Comparison of ENCODE assay signal across 8 mouse cellular contexts in genomic region chr1:51530191-51530926, GRCm38 (mm10). TPM values are rescaled to one million over a fixed set of nuclear protein-coding genes. Genes with fewer than 3 reads are reported as not detected.
DNase-seq lines count a peak whose midpoint lies in the region; ATAC-seq and TF ChIP-seq lines count a peak whose summit lies in the region.

No protein-coding gene starts in this region.

- 74% methylated on average over 9 of the region's 9 CpGs for WGBS in spleen, adult 2 months
- WGBS in midbrain, embryonic 13.5 days, result 50% methylated on average over 9 of the region's 9 CpGs

- DNase-seq in spleen, adult 2 months (ENCODE audit: low read depth in 1 of 2, low spot score in 2 of 2), result no peak
- no peak for DNase-seq in spleen, adult 12 weeks (ENCODE audit: low spot score)
- peak; percentile 30 for DNase-seq in embryo, embryonic 11 days
- DNase-seq in kidney, postnatal 4 days, result peak; percentile 43 to 68
- DNase-seq in urinary bladder, postnatal 25 days (ENCODE audit: low spot score), result peak; percentile 38
- DNase-seq in frontal cortex, adult 2 months (ENCODE audit: extremely low spot score in 1 of 2, low spot score in 1 of 2), result no peak
- no peak for DNase-seq in heart, postnatal 4 days

- no peak overlapping the region for H3K9ac ChIP-seq in midbrain, embryonic 13.5 days (replicated peaks)

- H3K27me3 ChIP-seq in spleen, adult 2 months (ENCODE audit: control insufficient read depth, insufficient read depth, low read length), result no peaks in the 10 kb centered on the region
- no peaks in the 10 kb centered on the region for H3K27me3 ChIP-seq in midbrain, embryonic 13.5 days

- no peak overlapping the region for H3K4me3 ChIP-seq in spleen, adult 2 months (ENCODE audit: extremely low read depth, insufficient read depth, insufficient read length)
- no peak overlapping the region for H3K4me3 ChIP-seq in midbrain, embryonic 13.5 days (replicated peaks)

- no peak for TF ChIP-seq CTCF in spleen, adult 2 months (IDR thresholded peaks at IDR 0.05; ENCODE audit: extremely low read depth, insufficient read depth, insufficient read length, insufficient replicate concordance)

- no peak for TF ChIP-seq POLR2A in spleen, adult 2 months (IDR thresholded peaks at IDR 0.05; ENCODE audit: low read depth, low read length)

- no peaks in the 10 kb centered on the region for H3K9me3 ChIP-seq in midbrain, embryonic 13.5 days

- peaks cover 3% of the 10 kb centered on the region; the same call in 1 of the 2 replicates for H3K4me1 ChIP-seq in spleen, adult 2 months (ENCODE audit: control insufficient read depth, insufficient read depth, insufficient read length)
- no peaks in the 10 kb centered on the region for H3K4me1 ChIP-seq in midbrain, embryonic 13.5 days (replicated peaks)

- ATAC-seq in midbrain, embryonic 13.5 days, result no peak

- no peaks in the 10 kb centered on the region for H3K36me3 ChIP-seq in spleen, adult 2 months (ENCODE audit: control insufficient read depth, insufficient read depth, low read length)
- no peaks in the 10 kb centered on the region for H3K36me3 ChIP-seq in midbrain, embryonic 13.5 days

- no peak overlapping the region for H3K4me2 ChIP-seq in midbrain, embryonic 13.5 days (replicated peaks)

- peak overlapping the region; percentile 40 for H3K27ac ChIP-seq in spleen, adult 2 months (ENCODE audit: insufficient read depth, low read length)
- no peak overlapping the region for H3K27ac ChIP-seq in midbrain, embryonic 13.5 days

RNA-seq across cellular contexts. Expression of gene Nabp1, which starts 52.1 kb away (rescaled TPM):
- polyA plus RNA-seq in spleen, adult 2 months (2012; rRNA removed), result 11.7 and 12.9 TPM in 2 replicates
- polyA plus RNA-seq in midbrain, embryonic 13.5 days (2015; fragmentation: Nextera tagmentation; extraction: Ambion mirVana), result 7.9 and 9.3 TPM in 2 replicates
- polyA plus RNA-seq in frontal cortex, adult 2 months (2012; rRNA removed), result 12.4 and 14.7 TPM in 2 replicates
- 10 to 100 TPM; 23.0 to 26.1 TPM for total RNA-seq in heart, postnatal 4 days (2021)

Comparison
In these comparisons a context has a peak if more than half of its experiments do, and no peak if none do; other contexts are left out.
1. DNase-seq: peak in embryo, embryonic 11 days (single experiment), kidney, postnatal 4 days (2 of 2) and urinary bladder, postnatal 25 days (single experiment); none in spleen, adult 2 months (0 of 2), spleen, adult 12 weeks (single experiment), frontal cortex, adult 2 months (0 of 2) and heart, postnatal 4 days (single experiment).